Mouse (Mus musculus) T-cell, adult 66 days (primary cell): ENCODE data around the gene Olfr1459. TPM values are rescaled to one million over a fixed set of nuclear protein-coding genes. Genes with fewer than 3 reads are reported as not detected.

Source experiments
- total RNA-seq, 2 experiments: library from RNA; stranded (reverse); gene quantifications; 3 replicates in 1 of 2; 4 replicates in 1 of 2; pipeline ENCODE4 v1.2.4; 2023

Gene Olfr1459
- under 1 TPM in 1 of 2 experiments, not detected in 1; 0.12 TPM for total RNA-seq

DNA sequence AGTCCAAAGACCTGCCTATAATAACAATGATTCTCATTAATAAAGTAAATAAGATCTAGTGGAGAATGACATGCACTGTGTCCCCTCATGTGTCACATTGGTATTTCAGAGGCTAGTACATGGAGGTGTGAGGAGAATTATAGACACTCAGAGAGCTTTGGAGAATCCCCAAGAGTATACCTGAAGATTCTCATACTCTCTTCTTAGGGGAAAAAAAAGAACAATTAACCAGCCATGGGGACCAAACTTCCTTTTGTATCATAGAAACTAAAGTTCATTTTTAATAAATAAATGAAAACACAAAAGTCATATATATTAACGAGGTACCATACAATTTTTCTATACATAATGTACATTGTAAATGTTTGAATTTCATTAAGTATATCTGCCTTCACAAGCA lies at the start of gene Olfr1459:
Gene Olfr1459 (minus strand): TSS at position 101 of the 400 bp plus-strand sequence.

DNA sequence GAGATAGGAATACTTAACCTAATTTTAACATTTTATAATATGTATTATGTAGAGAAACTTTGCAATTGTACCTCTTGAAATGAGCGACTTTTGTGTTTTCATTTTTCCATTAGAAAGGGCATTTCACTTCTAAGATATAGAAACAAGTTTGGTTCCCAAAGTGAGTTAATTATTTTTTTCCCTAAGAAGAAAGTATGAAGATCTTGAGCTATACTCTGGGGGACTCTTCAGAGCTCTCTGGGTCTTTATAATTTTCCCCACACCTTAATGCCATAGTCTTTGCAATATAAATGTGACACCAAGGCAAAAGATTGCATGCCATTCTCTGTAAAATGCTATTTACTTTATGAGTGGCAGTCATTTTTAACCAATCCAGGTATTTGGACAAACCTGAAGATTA lies 36.1 kb upstream of the Olfr1459 start, which contains the start of gene Olfr1462:
Gene Olfr1462 (plus strand): TSS at position 301 of the 400 bp plus-strand sequence.

DNA sequence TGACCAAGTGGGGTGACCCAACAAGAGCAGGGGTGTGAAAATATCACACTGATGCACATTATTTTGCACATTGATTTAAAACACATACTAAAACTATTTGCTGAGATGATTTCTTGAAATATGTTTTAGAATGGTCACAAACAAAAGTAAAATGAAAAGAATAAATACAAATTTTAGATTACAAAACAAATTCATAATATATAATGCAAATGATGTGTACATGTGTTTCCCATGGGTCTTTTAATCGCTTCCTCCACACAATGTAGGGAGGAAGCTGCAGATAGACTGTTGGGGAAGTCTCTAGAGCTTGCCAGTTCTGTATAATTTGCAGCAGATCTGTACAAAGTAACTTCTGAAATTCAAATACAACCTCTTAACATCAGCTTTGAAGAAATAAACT lies 13.4 kb upstream of the Olfr1459 start, which contains the start of gene Olfr1461:
Gene Olfr1461 (plus strand): TSS at position 301 of the 400 bp plus-strand sequence.

DNA sequence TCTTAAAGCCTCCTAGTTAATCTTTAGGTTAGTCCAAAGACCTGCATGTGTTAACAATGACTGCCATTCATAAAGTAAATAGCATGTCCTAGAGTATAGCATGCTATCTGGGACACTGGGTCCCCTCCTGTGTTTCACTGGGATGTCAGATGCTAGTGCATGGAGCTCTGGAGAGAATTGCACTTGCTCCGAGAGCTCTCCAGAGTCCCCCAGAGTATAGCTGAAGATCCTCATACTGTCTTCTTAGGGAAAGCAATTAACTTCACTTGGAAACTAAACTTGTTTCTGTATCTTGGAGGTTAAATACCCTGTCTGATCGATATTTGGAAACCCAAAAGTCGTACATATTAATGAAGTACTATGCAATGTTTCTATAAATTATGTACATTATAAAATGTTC lies 42.7 kb downstream of the Olfr1459 start, which contains the start of gene Olfr1458:
Gene Olfr1458 (minus strand): TSS at position 101 of the 400 bp plus-strand sequence.

DNA sequence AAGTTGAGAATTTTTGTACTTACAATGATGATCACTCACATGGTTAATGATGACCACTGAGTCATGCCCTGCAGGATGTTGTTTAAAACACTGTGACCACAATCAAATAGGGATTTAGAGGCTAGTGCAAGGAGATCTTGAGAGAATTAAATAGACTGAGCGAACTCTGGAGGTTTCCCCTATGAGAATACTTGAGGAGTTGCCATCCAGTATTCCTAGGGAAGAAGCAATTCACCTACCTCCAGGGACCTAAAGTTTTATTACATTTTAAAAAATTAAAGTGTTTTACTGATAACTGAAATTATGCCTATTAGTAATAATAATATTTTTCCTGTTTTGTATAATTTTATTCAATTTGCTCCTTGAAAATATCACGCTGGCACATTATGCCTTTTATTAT lies 51.6 kb downstream of the Olfr1459 start, which contains the start of gene Olfr1457:
Gene Olfr1457 (minus strand): TSS at position 101 of the 400 bp plus-strand sequence.

Other genes with a start within 250 kb of the Olfr1459 start
- gene Olfr1447, start 245.8 kb downstream of the Olfr1459 start, total RNA-seq = not detected
- not detected for gene Olfr1448, start 225.1 kb downstream of the Olfr1459 start, total RNA-seq
- not detected for gene Olfr1449, start 218.7 kb downstream of the Olfr1459 start, total RNA-seq
- gene Olfr1450, start 199.3 kb downstream of the Olfr1459 start, total RNA-seq = not detected
- gene Olfr1451, start 154.5 kb downstream of the Olfr1459 start, total RNA-seq = not detected
- not detected for gene Olfr1453, start 121.2 kb downstream of the Olfr1459 start, total RNA-seq
- not detected for gene Olfr1454, start 88.9 kb downstream of the Olfr1459 start, total RNA-seq
- gene Olfr1457, start 51.7 kb downstream of the Olfr1459 start, total RNA-seq = not detected
- gene Olfr1458, start 42.8 kb downstream of the Olfr1459 start, total RNA-seq = not detected
- gene Olfr1461, start 13.5 kb upstream of the Olfr1459 start, total RNA-seq = not detected
- not detected for gene Olfr1462, start 36.2 kb upstream of the Olfr1459 start, total RNA-seq
- not detected for gene Olfr1463, start 81.8 kb upstream of the Olfr1459 start, total RNA-seq
- gene Olfr1465, start 166.0 kb upstream of the Olfr1459 start, total RNA-seq = not detected
- gene Olfr1466, start 189.3 kb upstream of the Olfr1459 start, total RNA-seq = not detected
- not detected for gene Olfr1467, start 212.7 kb upstream of the Olfr1459 start, total RNA-seq